Mouse (Mus musculus): ENCODE measurements around the gene Rnf39. TPM values are rescaled to one million over a fixed set of nuclear protein-coding genes. Genes with fewer than 3 reads are reported as not detected.

Gene Rnf39
- 4.7 and 4.8 TPM in 2 replicates for polyA plus RNA-seq (2012; rRNA removed)

DNA sequence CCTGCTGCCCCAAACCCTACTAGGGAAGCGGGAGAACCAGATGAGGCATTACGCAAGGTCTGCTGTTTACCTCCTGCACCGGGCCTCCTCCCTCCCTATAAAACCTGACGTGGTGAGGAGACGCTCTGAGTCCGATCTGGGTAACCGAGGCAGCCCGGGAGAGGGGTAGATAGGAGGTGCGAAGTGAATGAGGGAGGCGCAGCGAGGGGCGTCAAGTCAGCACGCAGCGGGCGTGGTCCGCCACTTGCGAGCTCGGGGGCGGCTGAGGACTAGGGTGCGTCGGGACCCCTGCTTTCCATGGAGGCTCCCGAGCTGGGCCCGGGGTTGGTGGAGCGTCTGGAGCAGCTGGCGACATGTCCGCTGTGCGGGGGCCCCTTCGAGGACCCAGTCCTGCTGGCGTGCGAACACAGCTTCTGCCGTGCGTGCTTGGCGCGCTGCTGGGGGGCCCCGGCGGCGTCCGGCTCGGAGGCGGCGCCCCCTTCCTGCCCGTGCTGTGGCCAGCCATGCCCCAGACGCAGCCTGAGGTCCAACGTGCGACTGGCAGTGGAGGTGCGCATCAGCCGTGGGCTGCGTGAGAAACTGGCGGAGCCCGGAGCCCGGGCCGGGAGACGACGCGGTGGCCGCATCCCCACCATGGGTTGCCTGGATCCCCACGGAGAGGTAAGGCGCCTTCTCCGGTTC, at the start of gene Rnf39:
Gene Rnf39 (plus strand): TSS at position 128 of the 681 bp plus-strand sequence.
- 2% methylated on average over 59 of the region's 59 CpGs for WGBS
- peak; percentile 77 for DNase-seq (ENCODE audit: low read depth, low spot score)

DNA sequence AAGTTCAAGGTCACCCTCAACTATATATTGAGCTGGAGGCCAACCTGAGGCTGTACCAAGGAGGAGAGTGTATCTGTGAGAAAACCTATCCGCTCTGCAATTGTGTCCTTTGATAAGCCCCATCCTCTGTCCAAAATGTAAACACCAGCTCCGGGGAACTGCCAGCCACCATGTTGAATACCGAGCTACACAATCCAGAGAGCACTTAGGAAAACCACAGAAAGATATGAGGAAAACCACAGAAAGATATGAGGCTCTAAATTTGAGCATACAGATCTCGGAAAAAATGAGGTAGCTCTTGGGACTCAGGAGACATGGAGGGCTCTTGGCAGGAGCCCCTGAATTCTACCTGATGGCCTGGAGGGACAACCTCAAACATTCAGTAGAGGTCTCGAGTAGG, 49.3 kb upstream of the Rnf39 start:
- 51% methylated on average over 5 of the region's 5 CpGs for WGBS
- no peak for DNase-seq (ENCODE audit: low read depth, low spot score)

- WGBS: 71% methylated on average over 1 of the region's 1 CpGs
Measured at GRCm38 (mm10) chr17:36896583-36896982, 46.1 kb upstream of the Rnf39 start.

GRCm38 (mm10) chr17:36897065-36897464, 45.7 kb upstream of the Rnf39 start:
- peak; percentile 89 for DNase-seq (ENCODE audit: low read depth, low spot score)

More at GRCm38 (mm10) chr17:36896583-36896982, 46.1 kb upstream of the Rnf39 start:
- no peak for DNase-seq (ENCODE audit: low read depth, low spot score)

DNA sequence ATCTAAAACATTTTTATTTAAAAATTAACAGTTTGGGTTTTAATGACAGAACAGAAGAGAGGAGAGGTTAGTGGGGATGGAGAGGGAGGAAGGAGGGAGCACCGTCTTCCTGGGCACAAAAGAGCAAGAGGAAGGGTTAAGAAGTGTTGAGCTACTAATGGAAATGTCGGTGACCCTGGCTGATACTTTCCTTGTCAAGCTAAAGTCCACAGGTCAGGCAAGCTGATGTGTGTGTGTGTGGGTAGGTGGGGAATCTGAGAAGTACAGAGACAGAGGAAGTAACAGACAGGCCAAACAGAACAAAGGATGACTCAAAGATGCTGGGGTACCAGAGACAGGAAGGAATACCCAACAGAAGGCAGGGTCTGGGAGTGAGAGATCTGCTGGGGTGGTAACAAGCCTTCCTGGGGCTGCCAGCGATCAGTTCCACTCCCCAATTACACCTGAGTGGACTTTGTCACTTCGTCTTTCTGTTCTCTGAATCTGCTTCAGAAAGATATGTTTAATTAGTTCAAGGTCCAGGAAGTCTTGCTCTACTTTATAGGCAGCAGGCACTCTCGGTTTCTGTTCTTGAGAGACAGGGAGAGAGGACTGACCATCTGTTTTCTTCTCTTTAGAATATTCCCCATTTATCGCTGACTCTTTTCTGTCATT, 45.0 kb upstream of the Rnf39 start, which contains the start of gene Trim31:
Gene Trim31 (plus strand): TSS at position 567 of the 654 bp plus-strand sequence.
- 28% methylated on average over 6 of the region's 6 CpGs for WGBS
- no peak for DNase-seq (ENCODE audit: low read depth, low spot score)

- no peak for DNase-seq (ENCODE audit: low read depth, low spot score)
- 71% methylated on average over 4 of the region's 4 CpGs for WGBS
Measured at GRCm38 (mm10) chr17:36899376-36899775, 43.3 kb upstream of the Rnf39 start.

DNA sequence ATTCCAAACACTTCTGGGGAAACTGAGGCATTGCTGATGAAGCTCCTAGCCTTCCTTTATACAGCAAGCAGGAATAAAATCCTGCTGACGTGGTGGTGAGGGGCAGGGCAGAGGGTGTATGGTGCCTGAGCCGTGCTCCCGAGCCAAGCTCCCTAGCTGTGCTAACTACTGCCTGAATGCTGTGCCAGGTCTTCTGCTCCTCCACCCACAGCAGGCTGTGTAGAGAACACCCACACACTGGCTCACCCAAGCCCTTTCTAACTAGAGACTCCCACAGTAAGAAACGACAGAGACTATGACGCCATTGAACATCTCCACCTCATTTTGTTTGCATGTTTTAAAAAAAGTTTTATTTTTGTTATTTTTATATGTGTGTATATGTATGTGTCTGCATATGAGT, 42.7 kb upstream of the Rnf39 start:
- WGBS: 43% methylated on average over 5 of the region's 5 CpGs

GRCm38 (mm10) chr17:36900691-36901090, 42.0 kb upstream of the Rnf39 start:
- no peak for DNase-seq (ENCODE audit: low read depth, low spot score)
- WGBS: 11% methylated on average over 1 of the region's 1 CpGs

More for the DNA sequence above, 42.7 kb upstream of the Rnf39 start:
- DNase-seq (ENCODE audit: low read depth, low spot score): no peak

DNA sequence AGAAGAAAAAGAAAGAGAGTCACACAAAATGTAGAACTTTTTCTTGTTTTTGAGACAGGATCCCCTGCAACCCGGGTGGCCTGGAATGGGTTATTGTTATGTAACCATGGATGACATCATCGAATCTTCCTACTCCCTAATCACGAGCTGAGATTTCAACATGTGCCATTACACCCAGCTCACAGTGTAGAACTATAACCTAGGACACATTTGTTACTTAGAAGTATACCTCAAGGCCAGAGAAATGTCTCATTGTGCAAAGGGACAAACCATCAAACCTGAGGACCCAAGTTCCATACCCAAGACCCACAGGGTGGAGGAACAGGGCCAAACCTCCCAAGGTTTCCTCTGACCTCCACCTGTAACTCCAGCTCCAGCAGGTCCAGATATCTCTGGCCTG, 39.1 kb upstream of the Rnf39 start:
- DNase-seq (ENCODE audit: low read depth, low spot score): no peak
- 63% methylated on average over 3 of the region's 3 CpGs for WGBS

DNA sequence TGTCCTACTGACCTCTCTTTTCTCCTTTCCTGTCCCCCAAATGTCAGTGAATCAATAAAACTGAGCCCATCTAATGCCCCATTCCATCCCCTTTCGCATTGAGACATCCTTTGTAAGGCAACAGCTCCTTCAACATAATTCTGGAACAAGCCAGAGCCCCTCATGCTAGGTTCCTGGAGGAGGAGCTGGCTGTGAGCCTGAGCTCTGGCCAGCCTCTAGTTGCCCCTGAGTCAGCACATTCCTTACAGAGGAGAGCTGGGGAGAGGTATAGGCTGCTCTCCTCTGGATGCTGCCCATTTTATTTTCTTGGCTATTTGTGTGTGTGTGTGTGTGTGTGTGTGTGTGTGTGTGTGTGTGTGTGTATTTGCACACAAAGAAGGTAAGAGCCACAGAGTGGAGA, 34.5 kb upstream of the Rnf39 start:
- DNase-seq (ENCODE audit: low read depth, low spot score): no peak
- WGBS: 59% methylated on average over 1 of the region's 1 CpGs

DNA sequence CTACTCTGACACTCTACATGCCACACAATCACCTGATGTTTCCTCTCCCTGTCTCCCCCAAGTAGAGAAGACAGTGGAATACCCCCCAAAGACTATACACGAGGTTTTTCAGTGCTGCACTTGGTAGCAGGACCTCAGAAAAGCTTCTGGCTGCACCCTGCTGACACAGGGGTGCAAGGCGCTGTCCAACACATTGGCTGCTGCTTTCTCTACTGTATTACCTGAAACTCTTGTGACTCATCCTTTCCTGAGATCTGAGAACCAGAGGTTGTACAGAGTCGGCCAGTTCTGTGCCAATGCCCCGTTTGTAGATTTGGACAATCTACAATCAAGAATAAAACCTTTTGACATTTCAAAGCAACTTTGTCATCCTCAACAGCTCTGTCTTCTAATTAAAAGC, 32.9 kb upstream of the Rnf39 start:
- DNase-seq (ENCODE audit: low read depth, low spot score): no peak
- WGBS: 67% methylated on average over 4 of the region's 4 CpGs

DNA sequence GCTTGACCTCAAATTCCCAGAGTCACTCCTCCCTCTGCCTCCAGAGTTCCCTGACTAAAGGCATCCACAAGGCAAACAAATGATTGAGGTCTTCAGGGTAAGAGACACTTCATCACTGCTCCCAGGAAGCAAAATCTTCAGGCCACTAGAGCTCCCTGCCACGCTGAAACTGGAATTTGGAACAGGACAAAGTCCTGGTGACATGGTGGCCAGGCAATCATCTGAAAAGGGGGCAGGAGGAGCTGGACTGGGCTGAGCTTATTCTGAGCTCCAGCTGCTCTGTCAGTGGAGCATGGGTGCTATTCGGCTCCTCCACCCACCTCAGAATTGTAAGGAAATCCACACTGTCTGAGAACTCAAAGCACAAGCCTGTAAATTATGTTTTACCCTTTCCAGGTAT, 30.7 kb upstream of the Rnf39 start:
- DNase-seq (ENCODE audit: low read depth, low spot score): no peak
- WGBS: 32% methylated on average over 2 of the region's 2 CpGs

DNA sequence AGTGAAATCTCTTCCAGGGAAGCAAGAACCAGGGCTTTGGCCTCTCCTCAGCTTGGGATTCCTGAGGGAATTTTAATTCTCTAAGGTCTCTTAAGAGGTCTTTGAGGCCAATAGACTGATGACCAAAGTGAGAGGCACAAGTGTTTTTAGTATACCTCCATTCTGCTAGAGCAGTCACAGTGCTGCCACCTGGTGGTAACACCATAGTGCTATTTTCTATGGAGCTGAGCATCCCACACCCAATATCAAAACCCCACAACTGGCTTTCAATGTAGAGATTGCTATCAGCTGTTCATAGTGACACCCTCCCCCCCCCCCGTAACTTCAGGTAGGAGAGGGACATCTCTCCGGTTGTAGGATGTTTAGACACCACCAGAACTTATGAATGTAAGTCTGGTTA, 28.6 kb upstream of the Rnf39 start:
- no peak for DNase-seq (ENCODE audit: low read depth, low spot score)
- WGBS: 8% methylated on average over 2 of the region's 2 CpGs

DNA sequence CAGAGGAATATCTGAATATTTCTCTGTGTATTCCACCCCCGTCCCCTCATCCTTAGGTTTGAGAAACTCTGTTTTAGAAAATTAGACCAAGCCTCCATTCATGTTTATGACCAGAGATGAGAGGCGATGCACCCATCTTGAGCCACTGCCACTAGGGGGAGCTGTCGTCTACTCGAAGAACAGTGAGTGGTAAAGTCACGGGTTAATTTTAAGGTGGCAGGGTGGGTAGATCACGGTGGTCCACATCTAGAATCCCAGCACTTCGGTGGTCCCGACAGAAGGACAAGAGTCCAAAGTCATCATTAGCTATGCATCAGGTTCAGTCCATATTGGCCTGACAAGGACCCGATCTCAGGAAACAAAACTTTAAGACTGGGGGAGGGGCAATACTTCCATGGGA, 27.6 kb upstream of the Rnf39 start:
- DNase-seq (ENCODE audit: low read depth, low spot score): no peak
- WGBS: 10% methylated on average over 9 of the region's 9 CpGs

- no peak for DNase-seq (ENCODE audit: low read depth, low spot score)
- 13% methylated on average over 15 of the region's 15 CpGs for WGBS
Measured at GRCm38 (mm10) chr17:36920239-36920638, 22.5 kb upstream of the Rnf39 start.

DNA sequence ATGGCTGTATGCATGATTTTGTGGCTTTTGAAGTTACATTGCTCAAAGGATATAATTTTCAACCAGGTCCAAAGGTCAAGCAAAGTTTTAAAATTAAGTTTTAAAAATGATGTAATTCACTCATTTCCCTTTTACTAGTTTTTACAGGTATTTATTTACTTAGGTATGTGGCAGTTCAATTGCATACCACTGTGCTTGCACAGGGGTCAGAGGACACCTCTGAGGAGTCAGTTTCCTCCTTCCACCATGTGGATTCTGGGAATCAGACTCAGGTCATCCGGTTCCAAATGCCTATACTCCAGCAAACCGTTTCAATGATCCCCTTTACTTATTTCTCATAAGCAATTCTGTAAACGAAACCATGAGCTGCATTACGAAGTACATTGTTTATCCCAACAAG, 20.0 kb upstream of the Rnf39 start:
- WGBS: 49% methylated on average over 4 of the region's 4 CpGs
- DNase-seq (ENCODE audit: low read depth, low spot score): no peak

- DNase-seq (ENCODE audit: low read depth, low spot score): no peak
- WGBS: 78% methylated on average over 4 of the region's 4 CpGs
Measured at GRCm38 (mm10) chr17:36923491-36923890, 19.2 kb upstream of the Rnf39 start.

DNA sequence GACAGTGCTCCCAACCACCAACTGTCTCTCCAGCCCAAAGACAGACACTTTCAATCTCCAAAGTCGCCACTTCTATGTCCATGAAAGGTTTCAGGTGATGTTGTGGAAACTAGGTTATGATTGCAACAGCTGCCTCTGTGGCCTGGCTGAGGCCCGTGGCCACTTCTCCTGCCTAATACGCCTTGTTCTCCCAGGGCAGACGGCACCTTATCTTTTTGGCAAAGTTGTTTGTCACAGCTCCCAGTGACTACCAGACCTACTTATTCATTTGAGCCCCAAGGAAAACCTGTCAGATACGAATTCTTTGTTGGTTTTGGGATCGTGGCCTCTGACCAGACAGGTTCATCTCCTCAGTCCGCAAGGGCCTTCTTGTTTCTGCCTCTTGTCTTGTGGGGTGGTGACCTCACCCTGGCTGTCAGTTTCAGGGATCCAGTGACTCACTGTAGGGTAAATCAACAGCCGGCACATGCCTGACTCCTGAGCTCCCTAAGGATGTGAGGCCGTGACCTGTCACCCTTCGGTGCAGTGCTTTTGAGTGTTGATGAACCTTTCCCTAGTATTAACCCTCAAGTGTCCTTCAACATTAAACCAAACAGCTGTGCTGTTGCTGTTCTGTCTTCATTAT, 15.1 kb upstream of the Rnf39 start:
- DNase-seq (ENCODE audit: low read depth, low spot score): no peak
- WGBS: 53% methylated on average over 10 of the region's 10 CpGs

DNA sequence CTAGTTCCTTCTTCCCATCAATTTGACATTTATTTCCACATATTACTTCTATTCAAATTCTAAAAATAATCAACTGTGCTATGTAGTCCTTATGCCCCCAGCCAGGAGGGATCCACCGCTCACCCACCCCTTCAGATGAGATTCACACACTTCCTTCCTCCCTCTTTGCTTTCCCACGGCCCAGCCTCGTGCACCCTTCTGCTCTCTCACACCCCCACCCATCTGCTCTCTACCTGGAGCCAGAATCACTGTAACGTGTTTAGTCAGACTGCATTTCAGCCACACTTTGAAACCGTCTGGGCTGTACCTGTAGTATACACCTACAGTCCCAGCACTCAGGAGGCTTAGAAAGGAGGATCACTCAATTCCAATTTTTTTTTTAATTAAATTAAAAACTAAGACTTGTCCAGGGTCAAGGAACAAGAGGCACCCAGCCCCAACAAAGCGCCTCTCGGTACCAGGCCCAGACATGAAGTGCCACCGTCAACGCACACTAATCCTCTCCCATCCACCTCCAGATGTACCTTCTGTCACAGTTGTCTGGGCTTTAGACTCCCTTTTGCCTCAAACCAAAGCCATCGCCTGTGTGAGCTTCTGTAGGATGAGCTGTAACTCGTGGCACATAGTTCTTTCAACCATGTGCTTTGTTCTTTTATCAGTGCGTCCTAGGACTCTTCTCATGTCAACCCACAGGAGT, 13.3 kb upstream of the Rnf39 start:
- 66% methylated on average over 12 of the region's 12 CpGs for WGBS
- DNase-seq (ENCODE audit: low read depth, low spot score): no peak

DNA sequence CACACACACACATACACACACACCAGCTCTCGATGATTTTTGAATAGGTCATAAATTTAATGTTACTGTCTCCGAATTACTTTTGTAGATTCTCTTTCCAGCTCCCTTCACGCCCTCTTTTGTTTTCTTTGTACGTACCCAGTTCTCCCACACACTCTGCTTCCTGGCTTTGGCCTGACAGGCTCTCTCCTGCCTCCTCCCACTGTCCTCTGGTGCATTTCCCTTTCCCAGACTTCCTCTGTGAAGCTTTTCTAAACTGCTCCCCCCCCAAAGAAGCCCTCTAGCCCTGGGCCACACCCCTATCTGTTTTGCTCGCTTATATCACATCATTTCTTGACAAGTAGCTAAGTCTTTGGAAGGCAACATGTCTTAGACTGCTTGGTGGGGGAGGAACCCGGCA, 12.5 kb upstream of the Rnf39 start:
- no peak for DNase-seq (ENCODE audit: low read depth, low spot score)
- WGBS: 52% methylated on average over 6 of the region's 6 CpGs
